Mouse (Mus musculus) spleen, adult 2 months (tissue): ENCODE data around the gene 4632433K11Rik. TPM values are rescaled to one million over a fixed set of nuclear protein-coding genes. Genes with fewer than 3 reads are reported as not detected.
A peak's percentile ranks its signal among the peaks of the same experiment; 100 is the strongest.

Source experiments
- DNase-seq, 2 experiments: peaks; one replicate each; pipeline versions ENCODE4 v3.0.0 to v3.0.0-alpha.2; 2012 to 2021; ENCODE audit warnings: low spot score in 2 of 2, low read depth in 1 of 2
- H3K27ac ChIP-seq: fragments of 200-500 bp; 2 replicates; pipeline ENCODE4 v1.5.1; 2012; ENCODE audit warnings: low read length, inconsistent platforms; ENCODE audit not compliant: insufficient read depth
- H3K27me3 ChIP-seq: fragments of 200-500 bp; 2 replicates; pipeline ENCODE4 v1.6.1; 2012; ENCODE audit warnings: mild to moderate bottlenecking, moderate library complexity, low read length, inconsistent platforms; ENCODE audit not compliant: control insufficient read depth, insufficient read depth
- H3K36me3 ChIP-seq: fragments of 200-500 bp; 2 replicates; pipeline ENCODE4 v1.6.1; 2012; ENCODE audit warnings: mild to moderate bottlenecking, low read length, inconsistent platforms; ENCODE audit not compliant: control insufficient read depth, insufficient read depth
- H3K4me1 ChIP-seq: fragments of 200-500 bp; 2 replicates; pipeline ENCODE4 v1.6.1; 2011; ENCODE audit warnings: inconsistent platforms; ENCODE audit not compliant: control insufficient read depth, insufficient read depth, insufficient read length
- H3K4me3 ChIP-seq: fragments of 200-500 bp; 2 replicates; pipeline ENCODE4 v1.5.1; 2011; ENCODE audit warnings: mild to moderate bottlenecking, inconsistent platforms; ENCODE audit not compliant: insufficient read depth, insufficient read length; ENCODE audit errors: extremely low read depth
- CTCF ChIP-seq: fragments of 200-500 bp; IDR thresholded peaks from 2 replicates; pipeline ENCODE4 v1.5.1; 2011; ENCODE audit warnings: mild to moderate bottlenecking, inconsistent platforms; ENCODE audit not compliant: insufficient read depth, insufficient read length, insufficient replicate concordance; ENCODE audit errors: extremely low read depth
- POLR2A ChIP-seq: fragments of 200-500 bp; IDR thresholded peaks from 2 replicates; pipeline ENCODE4 v1.6.1; 2011; ENCODE audit warnings: low read depth, low read length, inconsistent platforms
- WGBS: fragments of 180-500 bp; shearing (Covaris S2); methylation state at CpG from one replicate; pipeline ENCODE4 v1.1.7; 2018; 5-methylcytosine and 5-hydroxymethylcytosine counted together
- polyA plus RNA-seq: library from polyadenylated mRNA; depleted of rRNA; stranded (reverse); fragments of >200 nt; gene quantifications from 2 replicates; pipeline ENCODE4 v1.2.3, GENCODE M21; 2012

4632433K11Rik gene
- polyA plus RNA-seq, 1 experiment, result not detected

- under 1% methylated on average over 47 of the region's 49 CpGs for WGBS
- TF ChIP-seq POLR2A, result peak; percentile 36; the same call in 1 of the 2 replicates
- no peak for TF ChIP-seq CTCF
- peak within 1 kb of the TSS; percentile 81 for H3K27ac ChIP-seq
- H3K4me3 ChIP-seq, result peak within 1 kb of the TSS; percentile 67
- peak; percentile 96 to 99 for DNase-seq
- no peaks in the 10 kb centered on the region for H3K27me3 ChIP-seq
- H3K4me1 ChIP-seq, result no peaks in the 10 kb centered on the region; the same call in 1 of the 2 replicates
- peaks cover 2% of the 10 kb centered on the region for H3K36me3 ChIP-seq
Measured at GRCm38 (mm10) chr7:5020000-5020681, 13.8 kb upstream of the 4632433K11Rik start, which contains the start of the genes Zfp865 and Ccdc106. Gene Zfp865 (plus strand): TSS chr7:5020376. Gene Ccdc106 (plus strand): TSS chr7:5020553.

- 0% methylated on average over 15 of the region's 15 CpGs for WGBS
- H3K27me3 ChIP-seq, result no peaks in the 10 kb centered on the region
- H3K4me3 ChIP-seq, result peak overlapping the region; percentile 67
- DNase-seq, result no peak
- H3K27ac ChIP-seq, result peak overlapping the region; percentile 73
- no peaks in the 10 kb centered on the region; the same call in 1 of the 2 replicates for H3K4me1 ChIP-seq
- TF ChIP-seq POLR2A (no peak), CTCF (no peak)
- H3K36me3 ChIP-seq, result peaks cover 2% of the 10 kb centered on the region
Measured at GRCm38 (mm10) chr7:5020685-5021084, 13.2 kb upstream of the 4632433K11Rik start.

- Histone ChIP-seq H3K4me1 (no peaks in the 10 kb centered on the region; the same call in 1 of the 2 replicates), H3K36me3 (peaks cover 2% of the 10 kb centered on the region), H3K4me3 (peak overlapping the region; percentile 67), H3K27me3 (no peaks in the 10 kb centered on the region), H3K27ac (no peak overlapping the region; the same call in 1 of the 2 replicates)
- no peak for TF ChIP-seq CTCF
- no peak for TF ChIP-seq POLR2A
- 55% methylated on average over 5 of the region's 5 CpGs for WGBS
- no peak for DNase-seq
Measured at GRCm38 (mm10) chr7:5021197-5021596, 12.7 kb upstream of the 4632433K11Rik start.

- TF ChIP-seq CTCF (no peak), POLR2A (no peak)
- Histone ChIP-seq H3K4me1 (no peaks in the 10 kb centered on the region; the same call in 1 of the 2 replicates), H3K27ac (no peak overlapping the region), H3K4me3 (no peak overlapping the region), H3K36me3 (peaks cover 35% of the 10 kb centered on the region), H3K27me3 (no peaks in the 10 kb centered on the region)
- DNase-seq, result no peak
- WGBS, result 97% methylated on average over 22 of the region's 22 CpGs
Measured at GRCm38 (mm10) chr7:5029543-5029942, 4.4 kb upstream of the 4632433K11Rik start.

- TF ChIP-seq POLR2A, result no peak
- no peak for TF ChIP-seq CTCF
- DNase-seq, result no peak
- no peak overlapping the region for H3K27ac ChIP-seq
- no peaks in the 10 kb centered on the region; the same call in 1 of the 2 replicates for H3K4me1 ChIP-seq
- no peak overlapping the region for H3K4me3 ChIP-seq
- H3K36me3 ChIP-seq, result peaks cover 35% of the 10 kb centered on the region
- H3K27me3 ChIP-seq, result no peaks in the 10 kb centered on the region
- 96% methylated on average over 21 of the region's 21 CpGs for WGBS
Measured at GRCm38 (mm10) chr7:5029946-5030345, 4.0 kb upstream of the 4632433K11Rik start.

- TF ChIP-seq CTCF (no peak), POLR2A (no peak)
- peaks cover 35% of the 10 kb centered on the region for H3K36me3 ChIP-seq
Measured at GRCm38 (mm10) chr7:5030554-5031275, 3.2 kb upstream of the 4632433K11Rik start.

GRCm38 (mm10) chr7:5031496-5031895 lies 2.4 kb upstream of the 4632433K11Rik start:
- Histone ChIP-seq H3K4me1 (no peaks in the 10 kb centered on the region; the same call in 1 of the 2 replicates), H3K27me3 (no peaks in the 10 kb centered on the region), H3K36me3 (peaks cover 35% of the 10 kb centered on the region), H3K27ac (no peak overlapping the region), H3K4me3 (no peak overlapping the region)
- no peak for DNase-seq
- 96% methylated on average over 45 of the region's 46 CpGs for WGBS
- TF ChIP-seq POLR2A (no peak), CTCF (no peak)

More at GRCm38 (mm10) chr7:5030554-5031275, 3.2 kb upstream of the 4632433K11Rik start:
- no peak for DNase-seq
- Histone ChIP-seq H3K27ac (no peak overlapping the region), H3K4me3 (no peak overlapping the region), H3K4me1 (no peaks in the 10 kb centered on the region; the same call in 1 of the 2 replicates), H3K27me3 (no peaks in the 10 kb centered on the region)
- WGBS, result 97% methylated on average over 63 of the region's 63 CpGs
